Mouse (Mus musculus): ENCODE measurements around the gene Ntsr2. TPM values are rescaled to one million over a fixed set of nuclear protein-coding genes. Genes with fewer than 3 reads are reported as not detected.
A peak's percentile ranks its signal among the peaks of the same experiment; 100 is the strongest.

Gene Ntsr2
- polyA plus RNA-seq (2012; ENCODE audit: insufficient read depth, insufficient read length, missing spikeins): 1.3 and 1.9 TPM in 2 replicates

DNA sequence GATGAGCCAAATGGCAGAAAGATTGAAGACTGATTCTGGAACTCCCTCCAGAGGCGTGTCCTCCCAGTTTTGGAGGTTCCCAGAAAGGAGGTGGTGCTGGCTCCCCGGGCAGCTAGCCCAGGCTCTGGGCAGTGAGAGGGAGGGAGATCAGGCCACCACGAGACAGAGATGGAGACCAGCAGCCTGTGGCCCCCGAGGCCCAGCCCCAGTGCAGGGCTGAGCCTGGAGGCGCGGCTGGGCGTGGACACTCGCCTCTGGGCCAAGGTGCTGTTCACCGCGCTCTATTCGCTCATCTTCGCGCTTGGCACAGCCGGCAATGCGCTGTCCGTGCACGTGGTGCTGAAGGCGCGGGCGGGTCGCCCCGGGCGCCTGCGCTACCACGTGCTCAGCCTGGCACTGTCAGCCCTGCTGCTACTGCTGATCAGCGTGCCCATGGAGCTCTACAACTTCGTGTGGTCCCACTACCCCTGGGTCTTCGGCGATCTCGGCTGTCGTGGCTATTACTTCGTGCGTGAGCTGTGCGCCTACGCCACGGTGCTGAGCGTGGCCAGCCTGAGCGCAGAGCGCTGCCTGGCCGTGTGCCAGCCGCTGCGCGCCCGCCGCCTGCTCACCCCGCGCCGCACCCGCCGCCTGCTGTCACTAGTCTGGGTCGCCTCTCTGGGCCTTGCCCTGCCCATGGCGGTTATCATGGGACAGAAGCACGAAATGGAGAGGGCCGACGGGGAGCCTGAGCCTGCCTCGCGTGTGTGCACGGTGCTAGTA, at the start of gene Ntsr2:
Gene Ntsr2, plus strand, starts transcription at position 51 of the 762 bp plus-strand sequence.
- H3K4me3 ChIP-seq (ENCODE audit: insufficient read depth, low read depth, low read length): no peak within 1 kb of the TSS; the same call in 1 of the 2 replicates
- no peak within 1 kb of the TSS for H3K27ac ChIP-seq (replicated peaks; ENCODE audit: low read depth, low read length)
- no peaks in the 10 kb centered on the region for H3K4me1 ChIP-seq (ENCODE audit: control insufficient read depth, insufficient read depth, insufficient read length, low read length)

DNA sequence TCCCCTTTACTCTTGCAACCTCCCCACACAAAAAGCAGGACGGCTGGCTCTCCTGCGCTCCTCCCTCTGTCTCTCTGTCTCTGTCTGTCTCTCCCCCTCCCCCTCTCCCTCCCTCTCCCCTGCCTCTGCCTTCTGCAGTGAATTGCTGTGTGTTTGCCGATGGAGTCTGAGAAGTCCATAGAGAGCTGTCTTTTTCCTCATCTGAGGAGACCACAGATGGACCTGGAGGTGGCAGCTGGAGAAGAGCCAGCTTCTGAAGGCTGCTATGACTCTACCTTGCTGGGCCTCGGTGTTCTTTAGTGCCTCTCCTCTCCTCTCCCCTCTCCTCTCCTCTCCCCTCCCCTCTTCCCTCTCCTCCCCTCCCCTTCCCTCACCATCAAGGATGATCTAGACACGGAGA, 47.6 kb upstream of the Ntsr2 start:
- Histone ChIP-seq H3K4me1 (ENCODE audit: control insufficient read depth, insufficient read depth, insufficient read length, low read length) (peaks cover 2% of the 10 kb centered on the region; the same call in 1 of the 2 replicates), H3K27ac (replicated peaks; ENCODE audit: low read depth, low read length) (no peak overlapping the region), H3K4me3 (ENCODE audit: insufficient read depth, low read depth, low read length) (no peak overlapping the region)

DNA sequence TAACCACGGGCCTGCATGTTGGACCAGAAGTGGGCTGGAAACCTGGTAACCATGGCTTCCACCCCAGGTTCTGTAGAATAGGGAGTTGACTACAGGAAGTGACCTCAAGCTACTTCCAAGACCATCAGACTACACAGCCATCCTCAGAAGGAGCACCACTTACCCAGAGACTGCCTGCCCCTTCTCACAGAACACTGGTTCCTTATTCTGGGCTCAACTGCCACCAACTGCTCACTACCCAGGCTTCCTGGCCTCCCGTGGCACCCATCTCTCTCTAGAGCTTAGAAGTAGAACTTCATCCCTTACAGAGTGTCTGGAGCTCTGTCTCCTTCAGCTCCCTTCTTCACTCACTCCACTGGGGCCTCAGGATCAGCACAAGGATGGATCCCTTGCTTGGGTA, 42.2 kb upstream of the Ntsr2 start, which contains the start of gene Lpin1:
Gene Lpin1, minus strand, starts transcription at position 31 of the 400 bp plus-strand sequence.
- Histone ChIP-seq H3K4me1 (ENCODE audit: control insufficient read depth, insufficient read depth, insufficient read length, low read length) (peaks cover 6% of the 10 kb centered on the region), H3K27ac (replicated peaks; ENCODE audit: low read depth, low read length) (peak within 1 kb of the TSS; percentile 23), H3K4me3 (ENCODE audit: insufficient read depth, low read depth, low read length) (no peak within 1 kb of the TSS)

DNA sequence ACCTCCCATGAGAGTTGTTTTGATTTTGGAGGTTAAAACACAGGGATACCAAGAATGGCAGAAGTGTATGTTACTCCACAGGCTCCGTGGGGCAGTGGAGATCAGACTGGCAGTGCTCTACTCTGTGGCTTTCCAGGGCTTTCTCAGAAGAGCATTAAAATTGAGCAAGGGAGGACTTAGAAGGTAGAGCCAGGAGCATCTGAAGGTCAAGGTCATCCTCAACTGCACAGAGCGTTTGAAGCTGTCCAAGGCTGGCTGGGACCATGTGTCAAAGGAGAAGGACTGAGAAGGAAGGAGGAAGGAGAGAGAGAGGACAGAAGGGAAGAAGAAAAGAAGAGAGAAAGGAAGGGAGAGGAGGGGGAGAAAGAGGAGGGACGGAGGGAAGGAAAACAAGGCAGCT, 38.6 kb upstream of the Ntsr2 start:
- H3K4me1 ChIP-seq (ENCODE audit: control insufficient read depth, insufficient read depth, insufficient read length, low read length): peaks cover 7% of the 10 kb centered on the region
- H3K4me3 ChIP-seq (ENCODE audit: insufficient read depth, low read depth, low read length): no peak overlapping the region
- peak overlapping the region; percentile 63 for H3K27ac ChIP-seq (replicated peaks; ENCODE audit: low read depth, low read length)

DNA sequence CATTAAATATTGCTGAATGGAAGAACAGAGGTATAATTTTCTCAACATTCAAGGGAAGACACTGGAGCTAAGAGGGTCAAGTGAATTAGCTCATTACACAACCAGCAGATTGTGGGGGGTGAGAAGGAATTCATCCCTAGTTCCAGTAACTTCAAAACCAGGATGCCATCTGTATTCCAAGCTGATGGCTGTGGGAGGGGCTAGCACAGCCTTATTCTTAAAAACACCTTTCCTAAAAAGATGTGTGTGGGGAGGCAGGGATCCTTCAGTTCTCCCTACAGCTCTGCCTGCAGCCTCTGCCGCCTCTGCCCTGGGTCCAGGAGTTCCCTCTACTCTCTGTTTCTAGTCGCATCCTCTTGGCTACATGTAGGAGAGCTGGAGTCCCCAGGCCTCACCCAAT, 37.4 kb upstream of the Ntsr2 start:
- H3K4me1 ChIP-seq (ENCODE audit: control insufficient read depth, insufficient read depth, insufficient read length, low read length): peaks cover 13% of the 10 kb centered on the region
- no peak overlapping the region for H3K4me3 ChIP-seq (ENCODE audit: insufficient read depth, low read depth, low read length)
- 0 out of 2 replicates have a peak overlapping the region, but pooled peaks have one; percentile 63 for H3K27ac ChIP-seq (replicated peaks; ENCODE audit: low read depth, low read length)

DNA sequence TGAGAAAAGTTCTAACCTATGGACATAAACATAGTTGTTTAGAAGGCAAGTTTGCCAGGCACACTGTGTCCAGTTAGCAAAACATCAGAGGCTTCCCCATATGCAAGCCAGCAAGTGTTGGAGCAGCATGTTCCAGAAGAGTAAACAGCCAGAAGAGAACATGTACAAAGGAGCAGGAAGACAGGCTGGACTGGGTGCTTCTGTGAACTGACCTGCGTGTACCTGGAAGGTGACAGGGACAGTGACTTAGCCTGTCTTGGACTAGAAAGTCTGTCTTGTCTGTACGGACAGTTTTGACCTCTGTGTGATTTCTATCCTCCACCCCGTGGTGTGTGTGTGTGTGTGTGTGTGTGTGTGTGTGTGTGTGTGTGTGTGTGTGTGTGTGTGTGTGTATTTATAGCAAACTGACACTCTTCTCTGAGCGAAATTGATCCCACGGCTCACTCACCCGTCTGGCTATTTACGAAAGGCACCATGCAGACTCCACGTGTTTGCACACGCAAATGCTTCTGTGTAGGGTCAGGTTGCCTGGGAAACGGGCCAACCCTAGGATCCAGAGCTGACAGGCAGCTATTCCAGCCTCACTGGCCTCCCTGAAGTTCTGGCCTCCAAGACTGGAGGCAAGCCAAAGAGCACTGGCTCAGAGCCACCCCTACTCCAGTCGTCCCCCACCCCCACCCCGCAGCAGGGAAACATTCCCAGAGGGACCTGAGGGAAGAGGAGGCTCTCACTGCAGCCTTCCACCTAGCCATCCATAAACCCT, 34.5 kb upstream of the Ntsr2 start:
- peaks cover 11% of the 10 kb centered on the region for H3K4me1 ChIP-seq (ENCODE audit: control insufficient read depth, insufficient read depth, insufficient read length, low read length)
- H3K4me3 ChIP-seq (ENCODE audit: insufficient read depth, low read depth, low read length): no peak overlapping the region
- peak overlapping the region; percentile 65 for H3K27ac ChIP-seq (replicated peaks; ENCODE audit: low read depth, low read length)

DNA sequence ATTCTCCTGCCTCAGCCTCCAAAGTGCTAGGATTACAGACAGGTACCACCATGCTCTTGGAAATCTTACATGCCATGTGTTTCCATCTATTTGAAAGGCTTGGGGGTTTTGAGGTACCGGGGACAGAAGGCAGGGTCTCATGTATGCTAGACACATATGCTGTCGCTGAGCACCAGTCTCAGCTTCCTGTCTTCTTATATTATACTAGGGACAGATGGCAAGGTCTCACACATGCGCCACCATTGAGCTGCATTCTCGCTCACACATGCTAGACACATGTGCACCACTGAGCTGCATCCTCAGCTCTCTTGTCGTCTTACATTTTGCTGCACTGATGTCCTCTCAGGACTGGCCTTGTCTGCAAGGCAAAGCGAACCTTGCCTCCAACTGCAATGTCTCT, 33.7 kb upstream of the Ntsr2 start:
- Histone ChIP-seq H3K4me3 (ENCODE audit: insufficient read depth, low read depth, low read length) (no peak overlapping the region), H3K27ac (replicated peaks; ENCODE audit: low read depth, low read length) (peak overlapping the region; percentile 90), H3K4me1 (ENCODE audit: control insufficient read depth, insufficient read depth, insufficient read length, low read length) (peaks cover 11% of the 10 kb centered on the region)

DNA sequence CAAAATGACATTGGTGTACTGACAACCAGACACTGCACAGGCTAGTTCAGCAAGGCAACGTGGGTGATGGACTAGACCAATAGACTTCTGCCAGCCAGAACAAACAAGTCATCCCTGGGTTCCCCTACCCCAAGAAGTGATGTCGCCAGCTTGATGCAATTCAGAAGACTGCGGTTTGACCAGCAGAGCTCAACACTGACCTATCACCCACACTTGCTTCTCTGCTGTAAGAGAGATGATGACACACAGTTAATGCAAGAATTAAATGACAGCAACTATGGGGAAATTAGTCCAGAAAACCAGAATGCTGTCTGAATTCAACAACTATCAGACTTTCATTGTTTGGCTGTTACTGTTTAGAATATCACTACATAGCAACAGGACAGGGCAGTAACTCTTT, 33.0 kb upstream of the Ntsr2 start:
- H3K27ac ChIP-seq (replicated peaks; ENCODE audit: low read depth, low read length): peak overlapping the region; percentile 90
- no peak overlapping the region for H3K4me3 ChIP-seq (ENCODE audit: insufficient read depth, low read depth, low read length)
- peaks cover 11% of the 10 kb centered on the region for H3K4me1 ChIP-seq (ENCODE audit: control insufficient read depth, insufficient read depth, insufficient read length, low read length)

DNA sequence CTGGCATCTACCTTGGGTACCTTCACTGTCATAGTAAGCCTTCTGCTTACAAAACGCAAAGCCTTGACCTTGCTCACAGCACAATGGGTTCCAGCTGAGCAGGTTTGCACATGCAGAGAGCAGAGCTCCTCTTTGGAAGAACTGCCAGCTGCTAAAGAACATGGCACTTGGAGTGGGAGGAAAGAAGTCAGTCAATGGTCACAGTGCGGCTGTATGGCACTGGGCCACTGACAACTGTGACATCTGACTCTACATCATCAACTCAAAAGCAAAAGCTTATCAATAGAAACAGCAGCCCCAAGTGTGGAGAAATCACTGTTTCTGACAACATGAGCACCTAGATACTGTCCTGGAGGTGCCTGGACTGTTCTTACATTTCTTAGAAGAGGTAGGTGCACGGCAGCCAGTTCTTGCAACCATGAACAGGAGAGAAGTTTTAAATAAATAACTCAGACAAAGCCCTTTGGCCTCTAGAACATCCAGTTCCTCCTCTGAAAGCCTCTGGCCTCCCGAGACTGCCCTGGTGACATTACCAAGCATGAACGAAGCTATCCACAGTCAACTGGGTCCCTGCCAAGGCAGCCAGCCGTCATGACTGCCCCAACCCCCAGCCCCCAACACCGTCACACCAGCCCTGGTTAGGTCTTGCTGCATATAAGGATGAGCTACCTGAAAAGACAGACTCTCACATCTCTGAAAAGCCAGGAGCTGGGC, 22.9 kb upstream of the Ntsr2 start:
- peak overlapping the region; percentile 75 for H3K27ac ChIP-seq (replicated peaks; ENCODE audit: low read depth, low read length)
- no peak overlapping the region for H3K4me3 ChIP-seq (ENCODE audit: insufficient read depth, low read depth, low read length)

DNA sequence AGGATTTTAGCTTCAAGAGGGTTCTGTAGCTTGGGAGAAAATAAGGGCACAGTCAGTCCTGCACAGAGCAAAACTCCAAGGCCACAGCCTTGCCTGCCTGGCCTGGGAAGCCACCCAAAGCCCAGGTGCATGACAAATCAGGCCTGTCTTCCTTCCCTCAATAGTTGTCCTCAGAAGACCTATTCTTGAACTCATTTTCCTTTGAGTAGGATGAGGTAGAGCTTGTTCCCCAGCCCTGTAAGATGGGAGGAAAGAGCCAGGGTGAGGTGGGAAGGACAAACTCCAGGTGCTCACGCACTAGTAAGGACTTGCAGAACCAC, 22.4 kb upstream of the Ntsr2 start:
- Histone ChIP-seq H3K4me1 (ENCODE audit: control insufficient read depth, insufficient read depth, insufficient read length, low read length) (peaks cover 16% of the 10 kb centered on the region), H3K4me3 (ENCODE audit: insufficient read depth, low read depth, low read length) (no peak overlapping the region), H3K27ac (replicated peaks; ENCODE audit: low read depth, low read length) (peak overlapping the region; percentile 75)

More for the DNA sequence above, 22.9 kb upstream of the Ntsr2 start:
- H3K4me1 ChIP-seq (ENCODE audit: control insufficient read depth, insufficient read depth, insufficient read length, low read length): peaks cover 16% of the 10 kb centered on the region

DNA sequence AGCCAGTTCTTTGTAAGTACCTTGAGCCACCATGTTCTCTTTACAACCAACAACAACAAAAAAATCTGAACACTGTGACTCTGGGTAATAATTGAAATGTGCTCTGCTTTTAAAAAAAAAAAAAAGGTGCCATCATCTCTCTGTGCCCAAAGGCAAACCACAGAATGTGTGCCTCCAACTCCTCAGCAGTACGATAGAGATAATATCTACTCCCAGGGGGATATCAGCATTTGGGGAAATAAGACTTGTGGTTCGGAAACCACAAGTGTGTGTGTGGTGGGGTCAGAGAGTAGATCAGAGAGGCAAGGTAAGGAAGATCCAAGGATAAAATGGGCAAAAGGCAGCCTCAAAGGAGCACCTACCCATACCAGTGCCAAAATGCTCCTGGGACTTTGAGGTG, 21.8 kb upstream of the Ntsr2 start:
- Histone ChIP-seq H3K4me3 (ENCODE audit: insufficient read depth, low read depth, low read length) (no peak overlapping the region), H3K4me1 (ENCODE audit: control insufficient read depth, insufficient read depth, insufficient read length, low read length) (peaks cover 16% of the 10 kb centered on the region), H3K27ac (replicated peaks; ENCODE audit: low read depth, low read length) (peak overlapping the region; percentile 41)

DNA sequence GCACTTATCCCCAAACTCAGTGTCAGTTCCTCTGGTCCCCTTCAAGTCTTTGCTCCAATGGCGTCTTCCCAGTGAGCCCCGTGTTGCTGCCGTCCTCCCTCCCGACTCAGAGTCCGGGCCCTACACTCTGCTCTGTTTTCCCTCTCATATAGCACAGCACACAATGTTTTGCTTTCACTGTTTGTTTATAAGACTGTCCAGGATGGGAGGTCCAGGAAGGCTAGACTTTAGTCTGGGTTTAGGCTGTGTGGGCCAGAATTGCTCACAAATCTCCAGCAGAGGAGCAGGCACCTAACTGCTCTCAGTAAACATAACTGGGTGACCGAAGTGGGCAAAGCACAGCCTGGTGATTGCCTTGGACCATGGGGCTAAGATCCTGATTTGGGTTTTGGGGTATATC, 19.9 kb upstream of the Ntsr2 start:
- peaks cover 16% of the 10 kb centered on the region for H3K4me1 ChIP-seq (ENCODE audit: control insufficient read depth, insufficient read depth, insufficient read length, low read length)
- no peak overlapping the region for H3K4me3 ChIP-seq (ENCODE audit: insufficient read depth, low read depth, low read length)
- H3K27ac ChIP-seq (replicated peaks; ENCODE audit: low read depth, low read length): no peak overlapping the region

DNA sequence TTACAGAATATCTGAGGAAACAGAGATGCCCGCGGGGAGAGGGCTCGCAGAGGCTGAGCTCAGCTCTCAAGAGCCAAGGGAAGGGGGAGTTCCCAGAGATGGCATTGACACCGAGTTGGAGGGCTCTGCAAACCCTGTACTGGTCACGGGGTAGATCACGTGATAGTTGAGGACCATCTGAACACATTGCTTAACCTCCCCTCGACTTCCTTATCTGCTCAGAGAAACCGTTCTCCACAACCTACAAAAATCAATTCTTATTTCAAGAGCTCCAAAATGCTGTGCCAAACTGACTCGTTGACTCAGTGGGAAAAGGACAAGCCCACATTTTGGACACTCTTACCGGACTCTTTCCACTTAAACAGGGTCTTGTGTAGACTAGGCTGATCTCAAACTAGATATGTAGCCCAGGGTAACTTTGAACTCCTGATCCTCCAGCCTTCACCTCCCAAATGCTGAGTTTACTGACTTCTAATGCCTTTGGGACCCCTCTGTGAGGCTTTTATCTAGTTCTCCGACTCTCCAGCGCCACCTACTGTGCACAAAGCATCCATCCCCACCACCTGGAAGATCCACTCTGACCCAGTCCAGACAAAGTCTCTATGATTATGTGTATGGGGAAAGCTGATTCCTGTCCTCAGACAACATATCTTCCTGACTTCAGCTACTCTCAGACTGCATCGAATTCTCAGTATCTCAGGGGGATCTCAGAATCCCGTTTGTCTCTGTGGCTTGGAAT, 18.9 kb upstream of the Ntsr2 start:
- no peak overlapping the region for H3K4me3 ChIP-seq (ENCODE audit: insufficient read depth, low read depth, low read length)
- peaks cover 16% of the 10 kb centered on the region for H3K4me1 ChIP-seq (ENCODE audit: control insufficient read depth, insufficient read depth, insufficient read length, low read length)
- H3K27ac ChIP-seq (replicated peaks; ENCODE audit: low read depth, low read length): 0 out of 2 replicates have a peak overlapping the region, but pooled peaks have one; percentile 21

DNA sequence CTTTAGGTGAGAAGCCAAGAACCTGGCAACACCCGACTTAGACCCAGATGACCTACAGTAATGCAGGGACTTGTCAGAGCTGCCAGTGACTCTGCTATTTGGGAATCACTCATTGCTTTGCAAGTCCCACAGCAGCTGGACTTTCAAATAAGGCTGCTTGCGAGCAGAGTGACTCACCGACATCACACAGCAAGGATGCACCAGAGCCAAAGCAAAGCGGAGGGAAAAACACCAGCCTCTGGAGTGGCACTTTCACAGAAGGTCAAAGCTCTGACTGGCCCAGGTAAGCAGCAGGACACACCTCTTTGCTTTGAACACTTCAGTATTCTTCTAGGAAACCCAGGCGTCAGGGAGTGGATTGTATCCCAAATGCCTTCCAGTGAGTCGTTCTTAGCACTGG, 17.4 kb upstream of the Ntsr2 start:
- H3K27ac ChIP-seq (replicated peaks; ENCODE audit: low read depth, low read length): no peak overlapping the region
- H3K4me3 ChIP-seq (ENCODE audit: insufficient read depth, low read depth, low read length): no peak overlapping the region
- H3K4me1 ChIP-seq (ENCODE audit: control insufficient read depth, insufficient read depth, insufficient read length, low read length): peaks cover 6% of the 10 kb centered on the region; the same call in 1 of the 2 replicates

All from brown adipose tissue, adult 24 weeks (tissue).